Mouse (Mus musculus) heart, postnatal 10 days (tissue): ENCODE measurements at regions not wholly inside any gene's neighbourhood (a gene's known extent, or its start where the extent isn't known, plus 50 kb on each side); places are given as distances from the start of the nearest gene placed in this dataset.
"Not testable (repeated sequence)": the region's sequence is repeated elsewhere in the genome, so short reads cannot be mapped to it uniquely, and the experiment has no call there.

Source experiments
- DNase-seq, 2 experiments: peaks; one replicate each; pipeline ENCODE4 v3.0.0; 2021
- intact Hi-C: fragments of 180-260 bp; cut with DNase I; formaldehyde crosslinking; loops from one replicate; pipeline ENCODE4 v1.15.1; 2025

- intact Hi-C loops = loop anchor here (5.0 kb wide), 1 partner anchor 627 kb away; no protein-coding TSS in a partner anchor
These were observed 461.2 kb downstream of the Jrkl start for GRCm38 (mm10) chr9:12784241-12785010.

GRCm38 (mm10) chr9:12753780-12754179, 491.8 kb downstream of the Jrkl start:
- intact Hi-C loops, DNase-seq: not testable (repeated sequence)

More at GRCm38 (mm10) chr9:12784241-12785010, 461.2 kb downstream of the Jrkl start:
- DNase-seq = no peak
